Mouse (Mus musculus): Measurements from ENCODE around the gene Mdh2. TPM values are rescaled to one million over a fixed set of nuclear protein-coding genes. Genes with fewer than 3 reads are reported as not detected.
A peak's percentile ranks its signal among the peaks of the same experiment; 100 is the strongest.

Mdh2 gene
- total and polyA plus RNA-seq, 2 experiments from 2014 or later: 115 to 665 TPM

DNA sequence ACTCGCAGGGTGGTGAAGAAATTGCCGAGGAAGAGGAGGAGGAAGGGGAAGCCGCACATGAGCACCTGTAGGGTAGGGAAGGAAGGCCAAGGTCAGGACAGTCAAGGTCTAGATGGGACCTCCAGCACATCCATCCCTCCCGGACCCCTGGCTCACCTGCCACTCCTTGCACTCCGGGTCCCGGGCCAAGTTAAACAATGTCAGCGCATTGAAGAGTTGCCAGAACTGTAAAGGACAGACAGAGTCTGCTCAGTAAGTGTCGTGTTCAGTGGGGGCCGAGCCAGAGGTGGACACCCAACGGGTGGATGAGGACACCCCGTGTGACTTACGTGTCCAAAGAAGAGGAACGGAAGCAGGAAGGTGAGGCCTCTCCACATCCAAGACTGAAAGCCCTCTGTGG lies 42.5 kb upstream of the Mdh2 start:
- Histone ChIP-seq H3K4me1 (ENCODE audit: insufficient read depth) (no peaks in the 10 kb centered on the region), H3K4me3 (ENCODE audit: low read depth, low read length) (no peak overlapping the region), H3K9me3 (ENCODE audit: low read length) (no peaks in the 10 kb centered on the region), H3K27ac (ENCODE audit: low read depth, low read length) (no peak overlapping the region), H3K27me3 (ENCODE audit: insufficient read depth, low read length) (no peaks in the 10 kb centered on the region), H3K36me3 (ENCODE audit: insufficient read depth) (peaks cover 78% of the 10 kb centered on the region), H3K9ac (no peak overlapping the region), H3K4me2 (ENCODE audit: low read depth) (no peak overlapping the region)
- DNase-seq (no peak), ATAC-seq (no peak)
- 88% methylated on average over 13 of the region's 13 CpGs for WGBS
- TF ChIP-seq CTCF (IDR thresholded peaks at IDR 0.05; ENCODE audit: low read depth): no peak

DNA sequence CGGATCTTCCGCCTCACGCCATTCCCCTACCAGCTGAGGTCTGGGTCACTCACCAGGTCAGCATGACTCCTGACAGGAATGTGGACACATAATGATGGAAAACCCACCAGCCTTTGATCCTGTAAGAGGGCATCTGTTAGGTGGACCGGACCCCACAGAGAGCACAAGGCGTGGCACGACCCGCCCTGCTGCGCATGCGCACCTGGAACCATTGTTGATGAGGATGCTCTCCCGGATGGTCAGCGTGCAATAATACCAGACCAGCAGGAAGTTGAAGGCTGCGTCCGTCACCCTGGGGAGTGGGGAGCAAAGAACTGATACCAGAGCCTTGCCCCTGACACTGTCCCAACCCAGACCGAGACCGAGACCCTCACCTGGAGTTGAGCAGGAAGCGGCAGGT lies 41.7 kb upstream of the Mdh2 start:
- ATAC-seq: no peak
- 94% methylated on average over 16 of the region's 16 CpGs for WGBS
- Histone ChIP-seq H3K9me3 (ENCODE audit: low read length) (no peaks in the 10 kb centered on the region), H3K4me3 (ENCODE audit: low read depth, low read length) (no peak overlapping the region), H3K4me2 (ENCODE audit: low read depth) (no peak overlapping the region), H3K9ac (no peak overlapping the region), H3K4me1 (ENCODE audit: insufficient read depth) (no peaks in the 10 kb centered on the region), H3K36me3 (ENCODE audit: insufficient read depth) (peaks cover 78% of the 10 kb centered on the region), H3K27me3 (ENCODE audit: insufficient read depth, low read length) (no peaks in the 10 kb centered on the region), H3K27ac (ENCODE audit: low read depth, low read length) (no peak overlapping the region)
- no peak for DNase-seq
- no peak for TF ChIP-seq CTCF (IDR thresholded peaks at IDR 0.05; ENCODE audit: low read depth)

GRCm38 (mm10) chr5:135737154-135737553 lies 41.1 kb upstream of the Mdh2 start:
- peak; percentile 55 for TF ChIP-seq CTCF (IDR thresholded peaks at IDR 0.05; ENCODE audit: low read depth)
- peaks cover 76% of the 10 kb centered on the region for H3K36me3 ChIP-seq (ENCODE audit: insufficient read depth)
- H3K4me1 ChIP-seq (ENCODE audit: insufficient read depth): no peaks in the 10 kb centered on the region
- H3K27ac ChIP-seq (ENCODE audit: low read depth, low read length): no peak overlapping the region
- ATAC-seq (no peak), DNase-seq (no peak)
- H3K4me3 ChIP-seq (ENCODE audit: low read depth, low read length): no peak overlapping the region
- 79% methylated on average over 7 of the region's 7 CpGs for WGBS
- H3K9me3 ChIP-seq (ENCODE audit: low read length): no peaks in the 10 kb centered on the region
- H3K4me2 ChIP-seq (ENCODE audit: low read depth): no peak overlapping the region
- H3K27me3 ChIP-seq (ENCODE audit: insufficient read depth, low read length): no peaks in the 10 kb centered on the region
- no peak overlapping the region for H3K9ac ChIP-seq

GRCm38 (mm10) chr5:135738266-135738665 lies 40.0 kb upstream of the Mdh2 start:
- 22% methylated on average over 6 of the region's 6 CpGs for whole genome bisulfite sequencing
- DNase-seq: no peak

GRCm38 (mm10) chr5:135742156-135742555 lies 36.1 kb upstream of the Mdh2 start:
- no peak for DNase-seq
- 65% methylated on average over 10 of the region's 10 CpGs for WGBS
- TF ChIP-seq CTCF (IDR thresholded peaks at IDR 0.05; ENCODE audit: low read depth): no peak
- H3K4me3 ChIP-seq (ENCODE audit: low read depth, low read length): no peak overlapping the region
- H3K4me1 ChIP-seq (ENCODE audit: insufficient read depth): peaks cover 4% of the 10 kb centered on the region; the same call in 1 of the 2 replicates
- no peaks in the 10 kb centered on the region for H3K27me3 ChIP-seq (ENCODE audit: insufficient read depth, low read length)
- peaks cover 27% of the 10 kb centered on the region for H3K36me3 ChIP-seq (ENCODE audit: insufficient read depth)
- no peak overlapping the region for H3K4me2 ChIP-seq (ENCODE audit: low read depth)
- no peak overlapping the region for H3K9ac ChIP-seq
- H3K9me3 ChIP-seq (ENCODE audit: low read length): no peaks in the 10 kb centered on the region
- ATAC-seq: no peak
- H3K27ac ChIP-seq (ENCODE audit: low read depth, low read length): no peak overlapping the region

More at GRCm38 (mm10) chr5:135738266-135738665, 40.0 kb upstream of the Mdh2 start:
- TF ChIP-seq CTCF (IDR thresholded peaks at IDR 0.05; ENCODE audit: low read depth): no peak
- Histone ChIP-seq H3K9me3 (ENCODE audit: low read length) (no peaks in the 10 kb centered on the region), H3K27me3 (ENCODE audit: insufficient read depth, low read length) (no peaks in the 10 kb centered on the region), H3K4me1 (ENCODE audit: insufficient read depth) (peaks cover 3% of the 10 kb centered on the region; the same call in 1 of the 2 replicates), H3K9ac (no peak overlapping the region), H3K36me3 (ENCODE audit: insufficient read depth) (peaks cover 65% of the 10 kb centered on the region), H3K27ac (ENCODE audit: low read depth, low read length) (no peak overlapping the region), H3K4me3 (ENCODE audit: low read depth, low read length) (no peak overlapping the region), H3K4me2 (ENCODE audit: low read depth) (no peak overlapping the region)
- no peak for ATAC-seq

DNA sequence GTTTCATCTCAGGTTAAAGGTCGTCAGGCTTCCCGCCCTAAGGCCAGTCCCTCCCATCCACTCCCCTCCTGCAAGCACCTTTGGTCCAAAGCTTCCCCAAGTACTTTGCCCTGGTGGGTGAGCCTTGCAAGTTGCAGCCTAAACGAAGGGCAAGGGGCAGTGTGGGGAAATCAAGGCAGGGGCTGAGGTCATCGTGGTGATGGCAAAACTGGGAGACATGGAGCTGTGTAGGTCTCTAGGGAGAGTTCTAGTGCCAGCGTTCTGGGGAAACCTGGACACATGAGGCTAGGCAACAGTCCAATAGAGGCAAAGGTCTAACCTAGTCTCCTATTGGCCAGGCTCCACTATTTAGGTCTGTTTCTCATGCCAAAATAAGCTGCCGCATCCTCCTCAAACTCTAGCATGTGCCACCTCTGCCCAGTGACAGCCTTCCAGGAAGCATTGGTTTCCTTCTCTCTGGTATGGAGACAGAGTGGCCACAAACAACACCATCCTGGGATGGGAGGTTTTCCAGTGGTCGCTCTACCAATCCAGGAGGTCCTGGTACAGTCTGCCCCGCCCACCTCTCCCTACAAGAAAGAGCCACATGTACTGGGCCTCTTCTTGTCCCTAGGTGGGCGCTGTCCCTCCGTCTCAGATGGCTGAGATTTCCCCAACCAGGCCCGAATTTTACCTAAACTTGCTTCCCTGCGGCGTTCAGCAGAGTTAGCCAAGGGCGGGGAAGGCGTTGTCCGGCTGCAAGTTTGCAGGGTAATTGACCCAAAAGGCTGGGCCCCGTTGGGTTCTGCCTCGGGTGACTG lies 35.1 kb upstream of the Mdh2 start:
- peak overlapping the region; percentile 87 for H3K9ac ChIP-seq

More for the DNA sequence above, 35.1 kb upstream of the Mdh2 start:
- Histone ChIP-seq H3K4me3 (ENCODE audit: low read depth, low read length) (peak overlapping the region; percentile 89), H3K36me3 (ENCODE audit: insufficient read depth) (peaks cover 22% of the 10 kb centered on the region), H3K27me3 (ENCODE audit: insufficient read depth, low read length) (no peaks in the 10 kb centered on the region), H3K9me3 (ENCODE audit: low read length) (no peaks in the 10 kb centered on the region), H3K27ac (ENCODE audit: low read depth, low read length) (0 out of 2 replicates have a peak overlapping the region, but pooled peaks have one; percentile 36), H3K4me2 (ENCODE audit: low read depth) (peak overlapping the region; percentile 91), H3K4me1 (ENCODE audit: insufficient read depth) (peaks cover 4% of the 10 kb centered on the region; the same call in 1 of the 2 replicates)
- 22% methylated on average over 18 of the region's 18 CpGs for WGBS
- TF ChIP-seq CTCF (IDR thresholded peaks at IDR 0.05; ENCODE audit: low read depth): no peak
- DNase-seq (peak; percentile 63), ATAC-seq (peak; percentile 74)

Measured in forebrain, postnatal 0 days (tissue).